Mouse (Mus musculus) neural tube, embryonic 11.5 days (tissue): ENCODE results near the gene Tex44. TPM values are rescaled to one million over a fixed set of nuclear protein-coding genes. Genes with fewer than 3 reads are reported as not detected.

Experiments used
- ATAC-seq: fragments of 200-750 bp; cut with Nextera tagmentation; 2 replicates; pipeline ENCODE4 v1.8.0; 2017; ENCODE audit warnings: moderate number of reproducible peaks, mild to moderate bottlenecking, moderate TSS enrichment, moderate library complexity; ENCODE audit not compliant: insufficient read depth, low FRiP score, low TSS enrichment
- DNase-seq: peaks from one replicate; pipeline ENCODE4 v3.0.0-alpha.2; 2015; ENCODE audit warnings: low spot score
- H3K27ac ChIP-seq: fragments of 300-500 bp; sonication (generic); 2 replicates; pipeline ENCODE4 v1.5.1; 2014; ENCODE audit warnings: low read depth, mild to moderate bottlenecking, low read length
- H3K27me3 ChIP-seq: fragments of 300-500 bp; sonication (generic); 2 replicates; pipeline ENCODE4 v1.6.1; 2014; ENCODE audit warnings: mild to moderate bottlenecking, low read length, mixed read lengths; ENCODE audit not compliant: control insufficient read depth, insufficient read depth
- H3K36me3 ChIP-seq: fragments of 300-500 bp; sonication (generic); 2 replicates; pipeline ENCODE4 v1.6.1; 2014; ENCODE audit warnings: mild to moderate bottlenecking, low read length, moderate library complexity, mixed read lengths; ENCODE audit not compliant: control insufficient read depth, insufficient read depth
- H3K4me1 ChIP-seq: fragments of 300-500 bp; sonication (generic); 2 replicates; pipeline ENCODE4 v1.6.1; 2014; ENCODE audit warnings: low read length, mixed read lengths; ENCODE audit not compliant: control insufficient read depth, insufficient read depth
- H3K4me2 ChIP-seq: fragments of 300-500 bp; sonication (generic); 2 replicates; pipeline ENCODE4 v1.6.1; 2014; ENCODE audit warnings: low read depth, mild to moderate bottlenecking, moderate library complexity
- H3K4me3 ChIP-seq: fragments of 300-500 bp; sonication (generic); 2 replicates; pipeline ENCODE4 v1.5.1; 2014; ENCODE audit warnings: low read depth, low read length
- H3K9ac ChIP-seq: fragments of 300-500 bp; sonication (generic); 2 replicates; pipeline ENCODE4 v1.6.1; 2014; ENCODE audit warnings: mild to moderate bottlenecking, low read length
- H3K9me3 ChIP-seq: fragments of 300-500 bp; sonication (generic); 2 replicates; pipeline ENCODE4 v1.6.1; 2016; ENCODE audit warnings: low read length; ENCODE audit not compliant: control insufficient read depth
- WGBS: fragments of 180-500 bp; shearing (Covaris S2); extraction: QIAGEN DNeasy Blood & Tissue Kit; methylation state at CpG from one replicate; pipeline ENCODE4 v1.1.7; 2014; 5-methylcytosine and 5-hydroxymethylcytosine counted together
- polyA plus RNA-seq: library from polyadenylated mRNA; unstranded; fragments of >200 nt; fragmentation: Nextera tagmentation; extraction: Ambion mirVana; gene quantifications from 2 replicates; pipeline ENCODE4 v1.2.1, GENCODE M21; 2014

Tex44 gene
- polyA plus RNA-seq, 1 experiment from 2014 or later: not detected

DNA sequence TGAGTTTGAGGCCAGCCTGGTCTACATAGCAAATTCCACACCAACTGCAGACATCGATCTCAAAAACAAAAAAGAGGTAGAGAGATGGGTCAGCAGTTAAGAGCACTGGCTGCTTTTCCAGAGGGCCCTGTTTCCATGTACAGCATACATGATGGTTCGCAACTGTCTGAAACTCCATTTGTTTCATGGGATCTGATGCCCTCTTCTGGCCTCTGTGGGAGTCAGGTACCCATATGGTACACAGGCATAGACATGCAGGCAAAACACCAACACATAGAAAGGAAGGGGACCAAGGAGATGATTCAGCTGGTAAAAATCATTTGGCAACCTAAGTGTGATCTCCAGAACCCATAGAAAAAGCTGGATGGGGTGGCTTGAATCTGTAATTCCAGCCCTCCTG is 12.4 kb downstream of the Tex44 start:
- no peak for DNase-seq
- WGBS: 79% methylated on average over 2 of the region's 2 CpGs
- Histone ChIP-seq H3K27me3 (no peaks in the 10 kb centered on the region), H3K4me1 (peaks cover 37% of the 10 kb centered on the region), H3K4me3 (no peak overlapping the region), H3K36me3 (no peaks in the 10 kb centered on the region; the same call in 1 of the 2 replicates), H3K9ac (no peak overlapping the region; the same call in 1 of the 2 replicates), H3K9me3 (no peaks in the 10 kb centered on the region), H3K4me2 (no peak overlapping the region), H3K27ac (no peak overlapping the region)
- ATAC-seq: no peak

DNA sequence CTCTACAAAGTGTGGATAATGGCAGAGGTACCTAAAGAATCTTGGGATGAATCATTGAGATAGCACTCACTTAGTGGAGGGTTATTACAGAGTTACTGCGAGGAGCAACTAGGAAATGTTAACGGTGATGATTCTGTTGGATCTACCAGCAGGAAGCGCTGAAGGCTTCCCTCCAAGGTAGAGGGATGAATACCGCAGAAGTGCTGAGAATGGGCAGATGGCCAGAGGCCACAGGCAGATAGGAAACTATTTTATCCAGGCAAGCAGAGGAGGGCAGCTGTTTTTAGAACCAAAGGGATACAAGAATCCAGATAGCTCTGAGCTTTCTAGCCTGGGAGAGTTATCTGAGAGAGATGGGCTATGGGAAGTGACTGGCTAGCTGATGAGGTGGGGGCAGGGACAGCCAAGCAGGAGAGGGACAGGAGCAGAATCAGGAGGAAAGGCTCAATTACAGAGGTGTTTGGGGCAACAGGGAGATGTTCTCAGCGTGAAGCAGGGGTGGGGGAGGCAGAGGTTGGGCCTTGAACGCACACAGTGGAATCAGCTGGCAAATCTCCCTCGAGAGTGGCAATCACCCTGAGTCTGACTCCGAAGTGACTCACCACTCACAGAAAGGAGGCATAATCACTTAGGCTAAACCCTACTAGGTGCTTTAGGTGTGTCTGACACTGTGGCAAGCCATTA is 13.5 kb downstream of the Tex44 start:
- no peaks in the 10 kb centered on the region; the same call in 1 of the 2 replicates for H3K36me3 ChIP-seq
- peaks cover 32% of the 10 kb centered on the region for H3K4me1 ChIP-seq
- no peaks in the 10 kb centered on the region for H3K27me3 ChIP-seq
- H3K9ac ChIP-seq: peak overlapping the region; percentile 5
- ATAC-seq: no peak
- no peak overlapping the region for H3K4me3 ChIP-seq
- no peak for DNase-seq
- no peak overlapping the region for H3K4me2 ChIP-seq
- no peaks in the 10 kb centered on the region for H3K9me3 ChIP-seq
- WGBS: 30% methylated on average over 8 of the region's 8 CpGs
- H3K27ac ChIP-seq: no peak overlapping the region

DNA sequence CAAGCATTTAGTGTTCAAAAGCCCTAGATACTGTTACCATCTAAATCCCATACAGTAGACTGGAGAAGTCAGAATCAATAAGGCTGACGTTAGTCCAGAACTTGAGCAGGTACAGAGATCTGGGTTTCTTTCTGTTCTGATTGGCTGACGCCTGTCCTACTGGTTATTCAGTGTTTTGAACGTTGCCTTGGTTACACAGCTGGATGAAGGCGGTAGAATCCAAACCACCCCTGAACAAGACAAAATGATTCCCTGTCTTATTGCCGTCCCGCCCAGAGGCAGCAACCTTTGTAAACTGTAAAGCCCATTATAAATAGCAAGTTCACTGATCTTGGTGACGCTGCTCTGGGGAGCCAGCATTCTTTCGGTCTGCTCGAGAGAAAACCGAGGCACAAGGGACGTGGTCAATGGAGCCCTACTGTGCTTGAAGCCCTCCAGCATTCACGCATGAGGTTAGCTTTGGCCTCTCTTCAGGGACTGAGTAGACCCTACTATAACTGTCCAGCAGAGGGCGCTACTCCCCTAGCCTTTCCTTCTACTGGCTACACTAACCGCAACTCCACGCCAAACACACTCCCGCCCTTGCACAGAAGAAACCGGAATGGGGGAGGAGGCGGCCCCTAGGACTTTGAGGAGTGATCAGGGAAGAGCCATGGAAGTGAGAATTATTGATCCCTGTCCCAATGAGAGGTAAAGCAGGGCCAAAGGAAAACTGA is 14.2 kb downstream of the Tex44 start:
- Histone ChIP-seq H3K27me3 (no peaks in the 10 kb centered on the region), H3K9me3 (no peaks in the 10 kb centered on the region), H3K4me1 (peaks cover 25% of the 10 kb centered on the region), H3K4me3 (peak overlapping the region; percentile 45; the same call in 1 of the 2 replicates), H3K36me3 (no peaks in the 10 kb centered on the region; the same call in 1 of the 2 replicates), H3K9ac (peak overlapping the region; percentile 5), H3K27ac (peak overlapping the region; percentile 99), H3K4me2 (peak overlapping the region; percentile 91)
- 3% methylated on average over 18 of the region's 18 CpGs for WGBS
- peak; percentile 71 for ATAC-seq
- DNase-seq: peak; percentile 92

DNA sequence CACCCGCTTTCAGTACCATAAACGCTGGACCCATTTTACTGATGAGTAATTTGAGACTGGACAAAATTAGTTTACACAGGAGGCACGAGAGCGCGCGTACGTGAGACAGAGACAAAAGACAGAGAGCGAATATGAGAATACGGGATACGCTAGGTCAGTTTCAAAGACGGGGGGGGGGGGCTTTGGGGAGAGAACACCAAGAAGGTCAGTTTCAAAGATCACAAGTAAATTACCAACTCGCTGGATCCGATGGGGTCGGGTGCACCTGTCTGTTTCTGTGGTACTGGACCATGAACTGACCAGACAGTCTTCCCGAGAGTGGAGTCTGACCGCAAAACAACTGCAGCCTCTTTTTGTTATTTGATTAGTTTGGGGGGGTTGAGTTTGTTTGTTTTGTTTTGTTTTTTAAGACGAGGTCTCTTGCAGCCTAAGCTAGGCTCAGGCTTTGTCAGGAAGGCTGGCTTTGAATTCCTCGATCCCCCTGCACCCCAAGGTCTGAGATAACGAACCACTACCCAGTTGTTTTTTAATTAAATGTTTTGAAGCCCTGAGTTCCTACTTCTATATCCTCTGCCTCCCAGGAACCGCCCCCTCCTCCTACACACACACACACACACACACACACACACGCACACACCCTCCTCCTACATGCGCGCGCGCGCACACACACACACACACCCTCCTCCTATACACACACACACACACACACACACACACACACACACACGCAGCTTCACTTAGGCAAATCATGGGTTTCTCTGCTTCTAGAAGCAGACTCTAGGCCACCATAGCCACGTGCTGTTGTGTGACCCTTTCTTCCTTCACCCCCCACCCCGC is 15.0 kb downstream of the Tex44 start:
- no peaks in the 10 kb centered on the region for H3K27me3 ChIP-seq
- peak overlapping the region; percentile 91 for H3K4me2 ChIP-seq
- no peaks in the 10 kb centered on the region for H3K9me3 ChIP-seq
- H3K4me3 ChIP-seq: peak overlapping the region; percentile 45
- peaks cover 18% of the 10 kb centered on the region for H3K4me1 ChIP-seq
- under 1% methylated on average over 29 of the region's 29 CpGs for WGBS
- ATAC-seq: peak; percentile 8
- no peaks in the 10 kb centered on the region; the same call in 1 of the 2 replicates for H3K36me3 ChIP-seq
- peak; percentile 80 for DNase-seq
- H3K27ac ChIP-seq: peak overlapping the region; percentile 99
- H3K9ac ChIP-seq: peak overlapping the region; percentile 97

DNA sequence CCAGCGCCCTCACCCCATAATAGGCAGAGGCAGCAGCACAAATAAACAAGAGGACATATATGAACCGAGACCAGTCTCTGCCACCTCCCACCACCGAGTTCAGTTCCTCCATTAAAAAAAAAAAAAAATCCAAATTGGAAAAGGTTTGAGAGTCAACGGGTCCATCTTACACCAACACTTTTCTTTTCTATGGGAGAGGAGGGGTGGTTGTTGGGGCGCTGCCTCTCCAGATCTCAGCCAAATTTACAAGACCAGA is 15.5 kb downstream of the Tex44 start:
- 1% methylated on average over 5 of the region's 5 CpGs for WGBS
- H3K36me3 ChIP-seq: no peaks in the 10 kb centered on the region; the same call in 1 of the 2 replicates
- DNase-seq: no peak
- no peak; the same call in 1 of the 2 replicates for ATAC-seq
- H3K4me3 ChIP-seq: peak overlapping the region; percentile 45
- no peaks in the 10 kb centered on the region for H3K9me3 ChIP-seq
- H3K27ac ChIP-seq: peak overlapping the region; percentile 99
- H3K27me3 ChIP-seq: no peaks in the 10 kb centered on the region
- H3K4me2 ChIP-seq: peak overlapping the region; percentile 91
- peak overlapping the region; percentile 97 for H3K9ac ChIP-seq
- peaks cover 16% of the 10 kb centered on the region for H3K4me1 ChIP-seq

DNA sequence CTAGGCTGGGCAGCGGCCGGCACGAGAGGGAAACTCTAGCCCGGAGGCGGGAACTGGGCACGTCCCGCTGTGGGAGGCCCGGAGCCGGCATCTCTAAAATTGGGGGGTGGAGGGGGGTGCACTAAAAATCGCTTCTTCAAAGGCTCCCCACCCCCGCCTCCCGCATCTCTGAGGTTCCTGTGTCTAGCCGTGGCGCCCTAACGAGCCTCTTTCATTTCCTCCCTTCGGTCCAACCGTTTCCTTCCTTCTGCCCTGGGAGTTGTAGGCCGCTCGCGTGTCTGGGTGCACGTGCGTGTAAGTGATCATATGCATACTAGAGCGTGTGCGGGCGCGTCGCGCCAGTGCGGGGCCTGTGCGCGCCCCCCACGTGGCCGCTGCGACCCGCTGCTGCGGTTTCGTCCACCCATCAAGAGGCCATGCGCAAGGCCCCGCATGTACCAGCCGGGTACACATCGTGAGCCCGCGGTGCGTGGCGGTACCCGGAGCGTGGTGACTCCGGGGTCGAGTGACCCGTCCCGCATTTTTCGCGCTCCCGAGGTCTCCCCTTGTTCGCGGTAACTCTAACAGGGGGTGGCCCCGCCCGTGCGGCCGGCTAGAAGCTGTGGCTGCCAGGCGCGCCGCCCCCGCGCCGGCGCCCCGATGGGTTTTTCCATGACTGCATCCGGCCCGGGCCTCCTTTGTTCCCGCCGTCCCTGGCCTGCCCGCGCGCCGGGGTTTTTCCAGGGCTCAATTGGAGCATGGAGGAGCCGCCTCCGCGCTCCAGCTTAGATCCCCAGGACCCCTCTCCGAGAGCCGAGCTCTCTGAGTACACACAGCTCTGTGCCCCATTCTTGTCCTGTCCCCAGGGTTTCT is 16.1 kb downstream of the Tex44 start:
- H3K4me3 ChIP-seq: peak overlapping the region; percentile 45
- peak overlapping the region; percentile 91 for H3K4me2 ChIP-seq
- H3K4me1 ChIP-seq: peaks cover 16% of the 10 kb centered on the region
- peak overlapping the region; percentile 99 for H3K27ac ChIP-seq
- WGBS: under 1% methylated on average over 74 of the region's 81 CpGs
- H3K36me3 ChIP-seq: no peaks in the 10 kb centered on the region; the same call in 1 of the 2 replicates
- no peaks in the 10 kb centered on the region for H3K27me3 ChIP-seq
- DNase-seq: peak; percentile 89
- peak; percentile 72 for ATAC-seq
- H3K9me3 ChIP-seq: no peaks in the 10 kb centered on the region
- peak overlapping the region; percentile 97 for H3K9ac ChIP-seq

DNA sequence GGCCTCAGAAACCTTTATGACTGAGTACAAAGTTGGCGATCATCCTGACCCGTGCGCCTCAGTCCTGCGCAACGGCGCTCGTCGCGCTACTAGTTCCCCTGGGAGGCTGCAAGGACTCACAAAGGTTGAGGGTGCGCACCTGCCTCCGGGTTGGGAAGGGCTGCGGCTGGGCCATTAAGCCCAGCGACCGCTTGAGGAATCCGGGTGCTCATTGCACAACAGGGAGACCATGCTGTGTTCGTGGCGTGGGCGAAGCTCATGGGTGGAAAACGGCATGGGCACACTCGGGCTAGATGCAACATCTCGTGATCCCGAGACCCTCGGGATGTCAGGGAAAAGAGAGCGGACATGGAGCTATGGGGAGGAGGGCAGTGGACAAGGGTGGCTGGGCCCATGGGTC is 16.7 kb downstream of the Tex44 start:
- peak; percentile 0; the same call in 1 of the 2 replicates for ATAC-seq
- Histone ChIP-seq H3K4me3 (peak overlapping the region; percentile 45), H3K9ac (peak overlapping the region; percentile 97), H3K4me1 (peaks cover 16% of the 10 kb centered on the region), H3K27me3 (no peaks in the 10 kb centered on the region), H3K4me2 (peak overlapping the region; percentile 91), H3K27ac (peak overlapping the region; percentile 99), H3K9me3 (no peaks in the 10 kb centered on the region), H3K36me3 (no peaks in the 10 kb centered on the region; the same call in 1 of the 2 replicates)
- 3% methylated on average over 24 of the region's 24 CpGs for WGBS
- DNase-seq: no peak
